8 mouse cellular contexts compared by ENCODE assay signal in the genomic region with DNA sequence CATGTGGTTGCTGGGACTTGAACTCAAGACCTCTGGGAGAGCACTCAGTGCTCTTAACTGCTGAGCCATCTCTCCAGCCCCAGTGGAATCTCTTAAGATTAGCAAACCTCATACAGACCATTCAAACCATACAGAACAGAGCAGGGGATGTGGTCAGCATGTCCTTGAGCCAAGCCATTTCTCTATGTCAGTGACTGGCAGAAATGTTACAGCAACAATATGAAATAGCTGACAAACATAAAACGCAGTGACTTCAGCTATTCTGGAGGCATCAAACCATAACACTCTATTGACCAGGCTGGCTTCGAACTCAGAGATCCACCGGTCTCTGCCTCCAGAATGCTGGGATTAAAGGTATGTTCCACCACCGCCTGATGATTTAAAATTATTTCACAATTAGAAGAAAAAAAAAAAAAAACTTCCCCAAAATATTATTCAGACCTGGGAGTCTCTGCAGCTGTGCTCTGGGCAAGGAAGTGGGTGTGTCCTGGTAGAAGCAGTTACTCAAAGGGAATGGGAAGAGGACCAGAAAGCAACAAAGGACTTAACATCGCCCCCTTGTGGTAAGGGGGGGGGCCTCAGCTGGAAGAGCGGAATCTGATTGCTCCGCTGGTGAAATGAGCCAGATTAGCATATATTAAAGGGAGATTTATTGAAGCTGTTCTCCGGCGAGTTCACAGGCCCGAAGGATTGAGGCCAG. TPM values are rescaled to one million over a fixed set of nuclear protein-coding genes. Genes with fewer than 3 reads are reported as not detected.
DNase-seq lines count a peak whose midpoint lies in the region; ATAC-seq and TF ChIP-seq lines count a peak whose summit lies in the region.

No protein-coding gene starts in this region.

- TF ChIP-seq POLR2A in brain, embryonic 14.5 days (IDR thresholded peaks at IDR 0.05; ENCODE audit: borderline replicate concordance, extremely low read depth, insufficient read depth, insufficient read length, poor library complexity, severe bottlenecking) = no peak

- 0 out of 2 replicates have a peak, but pooled peaks cover 2% of the 10 kb centered on the region for H3K9me3 ChIP-seq in heart, embryonic 12.5 days (replicated peaks)
- H3K9me3 ChIP-seq in kidney, embryonic 16.5 days (ENCODE audit: low read length) = no peaks in the 10 kb centered on the region
- no peaks in the 10 kb centered on the region for H3K9me3 ChIP-seq in liver, embryonic 12.5 days (replicated peaks)
- H3K9me3 ChIP-seq in stomach, embryonic 15.5 days = no peaks in the 10 kb centered on the region

- H3K4me2 ChIP-seq in heart, embryonic 12.5 days = peak overlapping the region; percentile 61
- H3K4me2 ChIP-seq in kidney, embryonic 16.5 days (replicated peaks; ENCODE audit: low read depth, low read length) = peak overlapping the region; percentile 31
- peak overlapping the region; percentile 71 for H3K4me2 ChIP-seq in liver, embryonic 12.5 days
- H3K4me2 ChIP-seq in stomach, embryonic 15.5 days = peak overlapping the region; percentile 41; the same call in 1 of the 2 replicates

- H3K9ac ChIP-seq in heart, embryonic 12.5 days = no peak overlapping the region
- H3K9ac ChIP-seq in kidney, embryonic 16.5 days (replicated peaks; ENCODE audit: low read length) = 0 out of 2 replicates have a peak overlapping the region, but pooled peaks have one; percentile 3
- peak overlapping the region; percentile 35; the same call in 1 of the 2 replicates for H3K9ac ChIP-seq in liver, embryonic 12.5 days
- no peak overlapping the region for H3K9ac ChIP-seq in stomach, embryonic 15.5 days

- H3K27me3 ChIP-seq in heart, embryonic 12.5 days (replicated peaks) = no peaks in the 10 kb centered on the region
- H3K27me3 ChIP-seq in kidney, embryonic 16.5 days (ENCODE audit: insufficient read depth, low read length) = no peaks in the 10 kb centered on the region
- H3K27me3 ChIP-seq in liver, embryonic 12.5 days (replicated peaks) = no peaks in the 10 kb centered on the region
- H3K27me3 ChIP-seq in stomach, embryonic 15.5 days (replicated peaks) = no peaks in the 10 kb centered on the region

- H3K36me3 ChIP-seq in heart, embryonic 12.5 days = no peaks in the 10 kb centered on the region
- no peaks in the 10 kb centered on the region for H3K36me3 ChIP-seq in kidney, embryonic 16.5 days (ENCODE audit: insufficient read depth, low read length)
- no peaks in the 10 kb centered on the region for H3K36me3 ChIP-seq in liver, embryonic 12.5 days
- H3K36me3 ChIP-seq in stomach, embryonic 15.5 days = no peaks in the 10 kb centered on the region

- peak; percentile 61 for DNase-seq in CD4-positive helper T cell, adult 2 months (ENCODE audit: low read depth, low spot score)
- peak; percentile 94 for DNase-seq in brain, embryonic 14.5 days (ENCODE audit: low read depth)
- DNase-seq in naive thymus-derived CD4-positive, alpha-beta T cell, adult 2 months (ENCODE audit: low read depth) = peak; percentile 79

- H3K4me1 ChIP-seq in heart, embryonic 12.5 days (replicated peaks) = peaks cover 28% of the 10 kb centered on the region
- H3K4me1 ChIP-seq in kidney, embryonic 16.5 days (ENCODE audit: insufficient read depth, low read length) = peaks cover 24% of the 10 kb centered on the region
- H3K4me1 ChIP-seq in liver, embryonic 12.5 days = peaks cover 57% of the 10 kb centered on the region
- H3K4me1 ChIP-seq in stomach, embryonic 15.5 days = peaks cover 7% of the 10 kb centered on the region; the same call in 1 of the 2 replicates

- ATAC-seq in erythroid progenitor cell, adult 5-6 weeks (replicated peaks; ENCODE audit: low FRiP score, poor library complexity, severe bottlenecking) = peak; percentile 62
- peak; percentile 71; the same call in 1 of the 2 replicates for ATAC-seq in heart, embryonic 12.5 days (ENCODE audit: insufficient number of reproducible peaks, low FRiP score)
- peak; percentile 89; the same call in 1 of the 2 replicates for ATAC-seq in kidney, embryonic 16.5 days (ENCODE audit: low FRiP score, low TSS enrichment)
- peak; percentile 44; the same call in 1 of the 2 replicates for ATAC-seq in liver, embryonic 12.5 days
- ATAC-seq in stomach, embryonic 15.5 days (ENCODE audit: insufficient read depth, low FRiP score, low read depth) = peak; percentile 87

- H3K27ac ChIP-seq in heart, embryonic 12.5 days (ENCODE audit: poor library complexity, severe bottlenecking) = no peak overlapping the region
- peak overlapping the region; percentile 74; the same call in 1 of the 2 replicates for H3K27ac ChIP-seq in kidney, embryonic 16.5 days (ENCODE audit: low read length)
- H3K27ac ChIP-seq in liver, embryonic 12.5 days = no peak overlapping the region
- H3K27ac ChIP-seq in stomach, embryonic 15.5 days = no peak overlapping the region

- TF ChIP-seq CTCF in brain, embryonic 14.5 days (IDR thresholded peaks at IDR 0.05; ENCODE audit: borderline replicate concordance, extremely low read depth, insufficient read depth, insufficient read length) = peak; percentile 86

- 24% methylated on average over 10 of the region's 10 CpGs for WGBS in heart, embryonic 12.5 days
- 28% methylated on average over 10 of the region's 10 CpGs for WGBS in kidney, embryonic 16.5 days
- 25% methylated on average over 10 of the region's 10 CpGs for WGBS in liver, embryonic 12.5 days (ENCODE audit: insufficient replicate concordance)
- WGBS in stomach, embryonic 15.5 days = 28% methylated on average over 10 of the region's 10 CpGs

- H3K4me3 ChIP-seq in heart, embryonic 12.5 days = peak overlapping the region; percentile 7; the same call in 1 of the 2 replicates
- H3K4me3 ChIP-seq in kidney, embryonic 16.5 days (ENCODE audit: low read length) = peak overlapping the region; percentile 7; the same call in 1 of the 2 replicates
- peak overlapping the region; percentile 43 for H3K4me3 ChIP-seq in liver, embryonic 12.5 days
- H3K4me3 ChIP-seq in stomach, embryonic 15.5 days (replicated peaks) = no peak overlapping the region

RNA-seq across cellular contexts. Expression of gene Rab11fip5, which starts 5.9 kb away (rescaled TPM):
- polyA plus RNA-seq in brain, embryonic 14.5 days (2012; rRNA removed) = 14.8 and 23.1 TPM in 2 replicates
- total RNA-seq in erythroid progenitor cell, adult 5-6 weeks (2015; ENCODE audit: low replicate concordance) = 0.36 and 0.84 TPM in 2 replicates
- total RNA-seq in erythroid progenitor cell, adult 5-6 weeks (2017; ENCODE audit: low replicate concordance) = 3.6 TPM in 1 of 2 replicates, not detected in the other
- 42.0 and 42.6 TPM in 2 replicates for polyA plus RNA-seq in heart, embryonic 12.5 days (2016; fragmentation: Nextera tagmentation; extraction: Ambion mirVana)
- 16.5 and 18.9 TPM in 2 replicates for polyA plus RNA-seq in kidney, embryonic 16.5 days (2015; fragmentation: Nextera tagmentation; extraction: Ambion mirVana)
- polyA plus RNA-seq in liver, embryonic 12.5 days (2016; fragmentation: Nextera tagmentation; extraction: Ambion mirVana) = 0.68 and 0.79 TPM in 2 replicates
- polyA plus RNA-seq in stomach, embryonic 15.5 days (2015; fragmentation: Nextera tagmentation; extraction: Ambion mirVana) = 11.1 and 12.2 TPM in 2 replicates

RNA-seq across cellular contexts. Expression of gene Noto, which starts 43.3 kb away (rescaled TPM):
- polyA plus RNA-seq in brain, embryonic 14.5 days (2012; rRNA removed) = not detected in 2 replicates
- total RNA-seq in erythroid progenitor cell, adult 5-6 weeks (2015; ENCODE audit: low replicate concordance) = not detected in 2 replicates
- not detected in 2 replicates for total RNA-seq in erythroid progenitor cell, adult 5-6 weeks (2017; ENCODE audit: low replicate concordance)
- not detected in 2 replicates for polyA plus RNA-seq in heart, embryonic 12.5 days (2016; fragmentation: Nextera tagmentation; extraction: Ambion mirVana)
- not detected in 2 replicates for polyA plus RNA-seq in kidney, embryonic 16.5 days (2015; fragmentation: Nextera tagmentation; extraction: Ambion mirVana)
- not detected in 2 replicates for polyA plus RNA-seq in liver, embryonic 12.5 days (2016; fragmentation: Nextera tagmentation; extraction: Ambion mirVana)
- polyA plus RNA-seq in stomach, embryonic 15.5 days (2015; fragmentation: Nextera tagmentation; extraction: Ambion mirVana) = not detected in 2 replicates

RNA-seq across cellular contexts. Expression of gene Sfxn5, which starts 47.1 kb away (rescaled TPM):
- 15.1 and 17.5 TPM in 2 replicates for polyA plus RNA-seq in brain, embryonic 14.5 days (2012; rRNA removed)
- total RNA-seq in erythroid progenitor cell, adult 5-6 weeks (2015; ENCODE audit: low replicate concordance) = 0.72 and 0.84 TPM in 2 replicates
- 1.2 and 1.7 TPM in 2 replicates for total RNA-seq in erythroid progenitor cell, adult 5-6 weeks (2017; ENCODE audit: low replicate concordance)
- polyA plus RNA-seq in heart, embryonic 12.5 days (2016; fragmentation: Nextera tagmentation; extraction: Ambion mirVana) = 2.9 and 3.9 TPM in 2 replicates
- 9.2 and 13.8 TPM in 2 replicates for polyA plus RNA-seq in kidney, embryonic 16.5 days (2015; fragmentation: Nextera tagmentation; extraction: Ambion mirVana)
- polyA plus RNA-seq in liver, embryonic 12.5 days (2016; fragmentation: Nextera tagmentation; extraction: Ambion mirVana) = 2.6 and 3.1 TPM in 2 replicates
- 11.0 and 11.5 TPM in 2 replicates for polyA plus RNA-seq in stomach, embryonic 15.5 days (2015; fragmentation: Nextera tagmentation; extraction: Ambion mirVana)

RNA-seq across cellular contexts. Expression of gene Smyd5, which starts 51.4 kb away (rescaled TPM):
- 65.3 and 67.0 TPM in 2 replicates for polyA plus RNA-seq in brain, embryonic 14.5 days (2012; rRNA removed)
- 2.5 and 6.7 TPM in 2 replicates for total RNA-seq in erythroid progenitor cell, adult 5-6 weeks (2015; ENCODE audit: low replicate concordance)
- total RNA-seq in erythroid progenitor cell, adult 5-6 weeks (2017; ENCODE audit: low replicate concordance) = 2.4 and 6.2 TPM in 2 replicates
- 41.3 and 46.1 TPM in 2 replicates for polyA plus RNA-seq in heart, embryonic 12.5 days (2016; fragmentation: Nextera tagmentation; extraction: Ambion mirVana)
- polyA plus RNA-seq in kidney, embryonic 16.5 days (2015; fragmentation: Nextera tagmentation; extraction: Ambion mirVana) = 74.4 and 77.0 TPM in 2 replicates
- 41.6 and 45.4 TPM in 2 replicates for polyA plus RNA-seq in liver, embryonic 12.5 days (2016; fragmentation: Nextera tagmentation; extraction: Ambion mirVana)
- 41.4 and 48.6 TPM in 2 replicates for polyA plus RNA-seq in stomach, embryonic 15.5 days (2015; fragmentation: Nextera tagmentation; extraction: Ambion mirVana)

Comparison
In these comparisons a context has a peak if more than half of its experiments do, and no peak if none do; other contexts are left out.
1. H3K9ac ChIP-seq: peak in kidney, embryonic 16.5 days (single experiment) and liver, embryonic 12.5 days (single experiment); none in heart, embryonic 12.5 days (single experiment) and stomach, embryonic 15.5 days (single experiment).
2. Peak in every context shown above with its lines, with median percentiles within 50 percentile points of each other: DNase-seq, ATAC-seq and H3K4me2 ChIP-seq.